Mouse (Mus musculus): ENCODE results near the gene Mcm2.

DNA sequence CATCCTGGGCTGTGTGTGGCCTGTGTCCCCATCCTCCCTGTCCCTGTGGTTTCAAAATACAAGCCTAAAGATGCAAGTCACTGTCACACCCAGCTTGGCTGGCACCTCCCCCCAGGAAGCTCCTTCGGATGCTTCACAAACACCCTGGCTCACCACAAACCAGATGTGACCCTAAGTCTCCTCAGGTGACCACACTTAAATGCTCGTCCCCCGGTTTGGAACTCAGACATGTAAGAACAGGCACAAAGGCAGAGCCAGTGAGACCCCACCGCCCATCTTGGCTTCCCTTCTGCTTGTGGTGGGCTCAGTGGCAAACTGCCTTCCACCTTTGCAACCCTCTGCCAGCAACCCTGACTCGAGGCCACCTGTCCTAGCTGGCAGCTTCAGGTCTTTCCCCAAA is 63.5 kb downstream of the Mcm2 start:
- no peak for TF ChIP-seq CTCF (IDR thresholded peaks at IDR 0.05; ENCODE audit: low read depth)
- TF ChIP-seq EP300 (optimal IDR thresholded peaks at IDR 0.05) = no peak

All from stomach, postnatal 0 days (tissue).